Mouse (Mus musculus) large intestine, adult 2 months (tissue): ENCODE results near the gene Panx2. TPM values are rescaled to one million over a fixed set of nuclear protein-coding genes. Genes with fewer than 3 reads are reported as not detected.

Experiments used
- DNase-seq: peaks from one replicate; pipeline ENCODE4 v3.0.0-alpha.2; 2012; ENCODE audit warnings: low read depth, low spot score
- WGBS: fragments of 180-500 bp; shearing (Covaris S2); methylation state at CpG from one replicate; pipeline ENCODE4 v1.1.7; 2018; 5-methylcytosine and 5-hydroxymethylcytosine counted together
- polyA plus RNA-seq: library from polyadenylated mRNA; depleted of rRNA; stranded (reverse); fragments of >200 nt; gene quantifications from 2 replicates; pipeline ENCODE4 v1.2.3, GENCODE M21; 2012; rRNA removed

The Panx2 gene
- 0.52 and 0.56 TPM in 2 replicates for polyA plus RNA-seq

- 3% methylated on average over 51 of the region's 57 CpGs for WGBS
- no peak for DNase-seq
Observed at GRCm38 (mm10) chr15:89059161-89059931, at the start of gene Panx2. Panx2 (plus strand) TSS chr15:89059734.

GRCm38 (mm10) chr15:89016722-89017121 is 42.8 kb upstream of the Panx2 start:
- WGBS: 83% methylated on average over 3 of the region's 3 CpGs
- DNase-seq: no peak

GRCm38 (mm10) chr15:89020085-89020484 is 39.4 kb upstream of the Panx2 start:
- no peak for DNase-seq
- 53% methylated on average over 7 of the region's 7 CpGs for WGBS

GRCm38 (mm10) chr15:89020492-89020891 is 39.0 kb upstream of the Panx2 start:
- no peak for DNase-seq
- 69% methylated on average over 7 of the region's 7 CpGs for WGBS

GRCm38 (mm10) chr15:89044381-89044780 is 15.2 kb upstream of the Panx2 start:
- no peak for DNase-seq
- 60% methylated on average over 5 of the region's 5 CpGs for WGBS

- WGBS: 75% methylated on average over 4 of the region's 4 CpGs
- no peak for DNase-seq
Observed at GRCm38 (mm10) chr15:89046356-89046755, 13.2 kb upstream of the Panx2 start.

- WGBS: 85% methylated on average over 7 of the region's 7 CpGs
- no peak for DNase-seq
Observed at GRCm38 (mm10) chr15:89054666-89055065, 4.9 kb upstream of the Panx2 start.

- 26% methylated on average over 6 of the region's 6 CpGs for WGBS
- no peak for DNase-seq
Observed at GRCm38 (mm10) chr15:89058736-89059135, 798 bp upstream of the Panx2 start.

GRCm38 (mm10) chr15:89060032-89060681 is 623 bp downstream of the Panx2 start:
- no peak for DNase-seq
- WGBS: 3% methylated on average over 42 of the region's 48 CpGs

- DNase-seq: no peak
- WGBS: 85% methylated on average over 12 of the region's 12 CpGs
Observed at GRCm38 (mm10) chr15:89060811-89061460, 1.4 kb downstream of the Panx2 start.

- 90% methylated on average over 6 of the region's 6 CpGs for WGBS
- DNase-seq: no peak
Observed at GRCm38 (mm10) chr15:89061761-89062517, 2.4 kb downstream of the Panx2 start.

- no peak for DNase-seq
- 75% methylated on average over 5 of the region's 5 CpGs for WGBS
Observed at GRCm38 (mm10) chr15:89062518-89062910, 3.0 kb downstream of the Panx2 start.

GRCm38 (mm10) chr15:89063001-89063400 is 3.5 kb downstream of the Panx2 start:
- WGBS: 71% methylated on average over 7 of the region's 7 CpGs

GRCm38 (mm10) chr15:89063536-89063935 is 4.0 kb downstream of the Panx2 start:
- DNase-seq: no peak
- WGBS: 58% methylated on average over 6 of the region's 6 CpGs

More at GRCm38 (mm10) chr15:89063001-89063400, 3.5 kb downstream of the Panx2 start:
- DNase-seq: no peak

- no peak for DNase-seq
- 94% methylated on average over 5 of the region's 5 CpGs for WGBS
Observed at GRCm38 (mm10) chr15:89064891-89065290, 5.4 kb downstream of the Panx2 start.

GRCm38 (mm10) chr15:89067609-89068008 is 8.1 kb downstream of the Panx2 start:
- WGBS: 28% methylated on average over 35 of the region's 35 CpGs
- DNase-seq: no peak

GRCm38 (mm10) chr15:89068226-89068625 is 8.7 kb downstream of the Panx2 start:
- WGBS: 22% methylated on average over 26 of the region's 26 CpGs
- no peak for DNase-seq

- DNase-seq: no peak
- 84% methylated on average over 19 of the region's 19 CpGs for WGBS
Observed at GRCm38 (mm10) chr15:89069336-89069840, 9.9 kb downstream of the Panx2 start.

- no peak for DNase-seq
Observed at GRCm38 (mm10) chr15:89070606-89071005, 11.1 kb downstream of the Panx2 start.

More at GRCm38 (mm10) chr15:89070606-89071005, 11.1 kb downstream of the Panx2 start:
- 50% methylated on average over 24 of the region's 24 CpGs for WGBS
